Mouse (Mus musculus): ENCODE measurements around the gene Cobll1.

Cobll1 gene

DNA sequence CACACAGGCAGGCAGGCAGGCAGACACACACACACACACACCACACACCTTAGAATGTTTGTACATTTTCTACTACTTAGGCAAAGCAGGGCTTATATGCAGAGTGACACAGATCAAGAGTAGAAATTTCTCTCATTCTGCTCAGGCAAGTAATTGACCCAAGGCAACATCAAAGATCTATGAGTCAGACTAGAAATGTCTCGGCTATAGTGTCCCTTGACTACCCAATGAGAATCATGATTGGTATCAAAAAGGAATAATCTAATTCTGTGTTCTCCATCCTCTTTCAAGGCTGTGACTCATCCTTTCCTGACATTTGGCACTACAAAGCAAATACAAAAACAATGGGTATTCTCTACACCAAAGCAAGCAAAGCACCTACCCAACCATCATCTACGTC, 77.5 kb downstream of the Cobll1 start:
- in situ Hi-C loops (cut with MboI; ENCODE audit: unreplicated experiment in 2 of 2) = no loop called here

DNA sequence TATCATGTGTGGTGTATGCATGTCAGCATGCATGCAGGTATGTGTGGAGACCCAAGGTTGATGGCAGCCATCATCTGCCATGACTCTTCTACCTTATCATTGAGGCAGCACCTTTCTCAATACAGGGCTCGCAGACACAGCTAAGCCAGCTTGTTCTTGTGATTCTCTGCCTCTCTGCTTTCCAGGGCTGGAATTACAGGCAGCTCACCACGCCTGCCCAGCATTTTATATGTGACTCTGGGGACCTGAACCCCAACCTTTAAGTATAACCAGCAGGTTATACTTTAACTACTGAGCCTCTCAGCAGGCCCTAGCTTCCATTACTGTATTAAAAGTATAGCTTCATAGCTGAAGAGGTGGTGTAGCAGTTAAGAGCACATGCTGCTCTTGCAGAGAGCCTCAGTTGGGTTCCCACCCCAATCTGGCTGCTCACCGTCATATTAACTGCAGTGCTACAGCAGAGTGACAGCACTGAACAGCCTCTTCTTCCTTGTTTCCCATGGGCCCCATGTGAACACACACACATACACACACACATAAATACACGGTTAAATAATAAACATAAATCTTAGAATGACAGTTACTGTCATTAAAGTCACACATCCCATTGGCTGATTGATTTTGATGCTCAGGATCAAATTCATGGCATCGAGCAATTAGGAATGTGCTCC, 81.1 kb downstream of the Cobll1 start:
- in situ Hi-C loops (cut with MboI; ENCODE audit: unreplicated experiment in 2 of 2) = no loop called here

GRCm38 (mm10) chr2:65157325-65157724, 81.9 kb downstream of the Cobll1 start:
- in situ Hi-C loops (cut with MboI; ENCODE audit: unreplicated experiment in 2 of 2) = no loop called here

GRCm38 (mm10) chr2:65148928-65149327, 90.3 kb downstream of the Cobll1 start:
- in situ Hi-C loops (cut with MboI; ENCODE audit: unreplicated experiment in 2 of 2) = loop anchor here (5.0 to 25.0 kb wide), 7 partner anchors 86 to 1263 kb away; partner anchors contain the start of genes Cobll1 (in 1 of the 2) and Scn3a (in 1 of the 2)

GRCm38 (mm10) chr2:65147431-65147830, 91.8 kb downstream of the Cobll1 start:
- in situ Hi-C loops (cut with MboI; ENCODE audit: unreplicated experiment in 2 of 2) = loop anchor here (5.0 to 25.0 kb wide), 7 partner anchors 87 to 1265 kb away; partner anchors contain the start of genes Cobll1 (in 1 of the 2) and Scn3a (in 1 of the 2)

- in situ Hi-C loops (cut with MboI; ENCODE audit: unreplicated experiment in 2 of 2) = loop anchor here (5.0 to 25.0 kb wide), 7 partner anchors 89 to 1267 kb away; partner anchors contain the start of genes Cobll1 (in 1 of the 2) and Scn3a (in 1 of the 2)
Measured at GRCm38 (mm10) chr2:65145421-65146117, 93.6 kb downstream of the Cobll1 start.

DNA sequence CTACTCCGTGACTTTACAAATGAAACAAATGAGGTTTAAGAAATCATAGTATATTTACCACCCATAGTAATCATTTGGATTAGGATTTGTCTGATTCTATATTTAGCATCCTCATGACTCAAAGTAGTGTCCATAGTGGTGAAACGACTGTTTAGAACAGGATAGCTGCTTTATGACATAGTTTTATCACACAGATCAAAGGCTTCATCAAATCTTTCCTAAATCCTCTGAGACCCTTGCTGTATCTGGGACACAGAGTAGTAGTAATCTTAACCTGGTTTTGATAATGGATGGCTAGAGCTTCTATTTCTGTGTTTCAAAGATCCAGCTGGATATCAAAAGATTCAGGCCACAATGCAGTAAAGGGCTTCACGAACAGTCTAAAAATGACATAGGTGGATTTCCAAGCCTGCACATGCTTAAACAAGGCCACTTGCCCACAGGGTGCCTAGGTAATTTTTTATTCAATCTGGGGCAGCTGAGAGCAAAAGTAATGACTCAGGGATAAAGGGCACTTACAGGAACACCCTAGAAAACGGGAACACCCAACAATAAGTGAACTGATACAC, 98.0 kb downstream of the Cobll1 start:
- in situ Hi-C loops (cut with MboI; ENCODE audit: unreplicated experiment in 2 of 2) = loop anchor here (5.0 to 25.0 kb wide), 6 partner anchors 94 to 1271 kb away; partner anchors contain the start of genes Cobll1 (in 1 of the 2) and Scn3a (in 1 of the 2)

- in situ Hi-C loops (cut with MboI; ENCODE audit: unreplicated experiment in 2 of 2) = loop anchor here (5.0 to 25.0 kb wide), 6 partner anchors 94 to 1272 kb away; partner anchors contain the start of genes Cobll1 (in 1 of the 2) and Scn3a (in 1 of the 2)
Measured at GRCm38 (mm10) chr2:65140330-65140922, 98.8 kb downstream of the Cobll1 start.

DNA sequence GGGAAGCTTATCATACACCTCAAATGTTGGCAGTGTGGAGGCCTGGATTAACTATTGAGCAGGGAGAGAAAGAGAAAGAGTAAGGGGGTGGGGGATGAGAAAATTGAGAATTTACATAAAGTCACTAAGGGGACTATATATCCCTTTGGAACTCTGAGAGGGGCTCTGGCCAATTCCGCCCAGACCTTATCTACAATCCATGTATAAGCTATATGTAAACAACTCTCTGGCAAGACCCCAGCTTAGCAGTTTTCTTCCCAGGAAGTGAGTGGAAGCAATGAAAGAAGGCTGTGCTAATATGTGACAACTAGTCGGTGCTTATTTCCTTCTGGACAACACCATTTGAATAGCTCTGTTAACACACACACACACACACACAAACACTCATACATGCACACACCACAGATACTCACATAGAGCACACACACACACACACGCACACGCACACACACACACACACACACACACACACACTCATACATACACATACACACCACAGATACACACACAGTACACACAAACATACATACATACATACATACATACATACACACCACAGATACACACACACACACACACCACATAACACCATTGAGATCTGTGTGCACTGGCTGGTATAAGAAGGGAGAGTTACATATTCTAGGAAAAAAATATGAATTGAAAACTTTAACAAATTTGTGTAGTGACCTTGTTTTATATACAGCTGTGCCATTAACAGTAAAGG, 99.4 kb downstream of the Cobll1 start:
- in situ Hi-C loops (cut with MboI; ENCODE audit: unreplicated experiment in 2 of 2) = loop anchor here (5.0 to 25.0 kb wide), 6 partner anchors 95 to 1273 kb away; partner anchors contain the start of genes Cobll1 (in 1 of the 2) and Scn3a (in 1 of the 2)

DNA sequence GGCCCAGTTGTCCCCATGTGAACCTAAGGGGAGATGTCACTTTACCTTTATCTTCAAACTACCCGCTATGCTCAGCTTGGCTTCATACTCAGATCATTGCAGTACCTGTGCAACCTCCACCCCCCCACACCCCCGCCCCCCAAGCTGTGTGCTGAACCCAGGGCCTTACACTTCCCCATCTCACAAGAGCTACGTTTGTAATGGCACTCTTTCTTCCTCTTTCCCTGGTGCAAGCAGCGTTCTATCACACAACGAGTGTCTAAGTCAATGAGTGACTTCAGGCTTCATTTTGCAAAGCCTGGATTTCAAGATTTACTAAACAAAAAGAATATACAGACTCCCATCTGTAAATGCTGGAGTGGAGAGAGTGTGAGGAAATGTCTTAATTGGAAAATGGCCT, 100.2 kb downstream of the Cobll1 start:
- in situ Hi-C loops (cut with MboI; ENCODE audit: unreplicated experiment in 2 of 2) = loop anchor here in 1 of 2 experiments (25.0 kb wide), 1 partner anchor 1273 kb away; no protein-coding TSS in a partner anchor

DNA sequence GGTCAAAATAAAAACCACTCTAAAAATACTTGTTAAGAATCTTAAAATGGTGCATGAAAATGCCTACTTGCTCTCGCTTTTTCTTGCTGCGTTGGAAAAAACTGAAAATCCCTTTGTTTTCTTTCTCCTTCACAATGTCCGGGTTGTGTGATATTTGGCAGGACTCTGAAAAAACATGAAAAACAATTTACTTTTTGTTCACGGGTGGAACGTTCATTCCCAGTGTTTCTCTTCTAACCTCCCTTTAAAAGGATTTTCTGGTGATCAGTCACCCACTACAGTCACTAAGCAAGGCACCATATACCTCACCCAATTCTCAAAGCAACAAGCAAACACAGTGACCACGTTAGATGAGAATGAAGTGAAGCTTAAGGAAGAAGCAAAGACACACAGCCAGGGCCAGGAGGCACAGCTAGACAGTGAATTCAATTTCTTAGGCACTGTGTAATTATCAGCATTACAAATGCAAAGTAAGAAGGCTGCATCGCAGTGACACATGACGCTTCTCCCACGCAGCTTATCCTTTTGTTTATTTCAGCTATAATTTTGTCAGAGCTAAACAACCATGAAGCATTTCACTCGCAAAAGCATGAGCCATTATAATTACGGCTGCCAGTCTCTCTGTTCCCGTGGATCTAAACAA, 112.9 kb downstream of the Cobll1 start:
- in situ Hi-C loops (cut with MboI; ENCODE audit: unreplicated experiment in 2 of 2) = loop anchor here (5.0 to 25.0 kb wide), 2 partner anchors 154 to 1286 kb away; no protein-coding TSS in a partner anchor

GRCm38 (mm10) chr2:65123702-65124101, 115.5 kb downstream of the Cobll1 start:
- in situ Hi-C loops (cut with MboI; ENCODE audit: unreplicated experiment in 2 of 2) = loop anchor here (25.0 kb wide), 1 partner anchor 1611 kb away; no protein-coding TSS in a partner anchor

GRCm38 (mm10) chr2:65121435-65121834, 117.8 kb downstream of the Cobll1 start:
- in situ Hi-C loops (cut with MboI; ENCODE audit: unreplicated experiment in 2 of 2) = loop anchor here (25.0 kb wide), 1 partner anchor 1609 kb away; no protein-coding TSS in a partner anchor

DNA sequence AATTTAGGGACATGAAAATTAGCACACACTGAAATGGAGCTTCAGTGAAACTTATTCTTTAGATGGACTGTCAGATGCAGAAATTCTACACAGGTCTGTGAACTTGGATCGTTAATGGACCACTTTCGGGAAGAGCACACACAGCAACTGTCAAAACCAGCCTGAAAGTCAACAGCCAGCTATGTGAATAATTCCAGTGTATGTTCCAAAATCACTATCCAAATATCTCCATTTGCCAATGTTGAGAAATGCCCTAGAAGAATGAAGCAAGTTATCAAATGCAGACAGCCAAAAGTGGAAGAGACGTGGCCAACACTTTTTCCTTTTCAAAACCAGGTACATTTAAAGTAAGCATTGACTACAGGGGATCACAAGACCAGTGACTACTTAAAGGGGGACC, 118.2 kb downstream of the Cobll1 start:
- in situ Hi-C loops (cut with MboI; ENCODE audit: unreplicated experiment in 2 of 2) = loop anchor here (25.0 kb wide), 1 partner anchor 1609 kb away; no protein-coding TSS in a partner anchor

GRCm38 (mm10) chr2:65120112-65120511, 119.1 kb downstream of the Cobll1 start:
- in situ Hi-C loops (cut with MboI; ENCODE audit: unreplicated experiment in 2 of 2) = loop anchor here (25.0 kb wide), 1 partner anchor 1608 kb away; no protein-coding TSS in a partner anchor

GRCm38 (mm10) chr2:65119667-65120066, 119.5 kb downstream of the Cobll1 start:
- in situ Hi-C loops (cut with MboI; ENCODE audit: unreplicated experiment in 2 of 2) = loop anchor here (25.0 kb wide), 1 partner anchor 1607 kb away; no protein-coding TSS in a partner anchor

- in situ Hi-C loops (cut with MboI; ENCODE audit: unreplicated experiment in 2 of 2) = loop anchor here (25.0 kb wide), 1 partner anchor 1607 kb away; no protein-coding TSS in a partner anchor
Measured at GRCm38 (mm10) chr2:65119076-65119475, 120.1 kb downstream of the Cobll1 start.

DNA sequence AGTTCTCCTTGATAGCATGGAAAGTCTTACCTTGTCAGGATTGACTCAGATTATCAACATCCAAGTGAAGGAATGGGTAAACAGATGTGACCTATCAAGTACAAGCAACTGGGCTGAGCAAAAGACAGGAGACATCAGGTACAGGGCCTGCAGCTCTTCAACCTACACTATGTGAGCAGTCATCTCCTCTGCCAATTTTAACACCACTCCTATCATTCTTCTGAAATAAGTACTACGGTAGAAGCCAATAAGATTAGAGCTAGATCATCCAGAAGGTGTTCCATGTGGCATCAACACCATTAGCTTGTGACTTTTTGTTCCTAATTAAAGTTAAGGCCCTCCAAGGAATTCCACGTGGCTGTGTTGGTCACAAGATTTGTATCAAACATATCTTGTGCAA, 121.3 kb downstream of the Cobll1 start:
- in situ Hi-C loops (cut with MboI; ENCODE audit: unreplicated experiment in 2 of 2) = loop anchor here (25.0 kb wide), 1 partner anchor 1606 kb away; no protein-coding TSS in a partner anchor
